Mouse (Mus musculus) liver, embryonic 14.5 days (tissue): ENCODE measurements at regions not wholly inside any gene's neighbourhood (a gene's known extent, or its start where the extent isn't known, plus 50 kb on each side); places are given as distances from the start of the nearest gene placed in this dataset.

Experiments
- ATAC-seq: fragments of 200-750 bp; cut with Nextera tagmentation; 2 replicates; pipeline ENCODE4 v1.8.0; 2017; ENCODE audit warnings: moderate number of reproducible peaks, mild to moderate bottlenecking, moderate library complexity; ENCODE audit not compliant: insufficient read depth
- DNase-seq, 3 experiments: peaks; one replicate each; pipeline ENCODE4 v3.0.0-alpha.2; 2012 to 2013; ENCODE audit warnings: low read depth in 3 of 3, low spot score in 3 of 3
- H3K27ac ChIP-seq: fragments of 300-500 bp; sonication (generic); 2 replicates; pipeline ENCODE4 v1.5.1; 2014; ENCODE audit warnings: moderate library complexity, mild to moderate bottlenecking, control low read depth, inconsistent platforms
- H3K27me3 ChIP-seq: fragments of 300-500 bp; sonication (generic); 2 replicates; pipeline ENCODE4 v1.6.1; 2014; ENCODE audit warnings: mild to moderate bottlenecking, low read length, moderate library complexity; ENCODE audit not compliant: control insufficient read depth, insufficient read depth
- H3K36me3 ChIP-seq: fragments of 300-500 bp; sonication (generic); replicated peaks from 2 replicates; pipeline ENCODE4 v1.6.1; 2014; ENCODE audit warnings: low read depth; ENCODE audit not compliant: control insufficient read depth, insufficient read depth
- H3K4me1 ChIP-seq, 2 experiments: fragments of 200-500 bp in 1 of 2; fragments of 300-500 bp in 1 of 2; sonication (generic) in 1 of 2; replicated peaks; 2 replicates each; pipeline ENCODE4 v1.6.1; 2012 to 2014; ENCODE audit warnings: antibody characterized with exemption in 1 of 2, inconsistent platforms in 1 of 2, low read length in 1 of 2; ENCODE audit not compliant: control insufficient read depth in 2 of 2, insufficient read depth in 2 of 2
- H3K4me2 ChIP-seq: fragments of 300-500 bp; sonication (generic); 2 replicates; pipeline ENCODE4 v1.6.1; 2014; ENCODE audit warnings: low read depth, mild to moderate bottlenecking, control low read depth, moderate library complexity
- H3K4me3 ChIP-seq, 2 experiments: fragments of 200-500 bp in 1 of 2; fragments of 300-500 bp in 1 of 2; sonication (generic) in 1 of 2; 2 replicates each; pipeline ENCODE4 v1.5.1; 2012 to 2014; ENCODE audit warnings: low read depth in 2 of 2, low read length in 2 of 2, mild to moderate bottlenecking in 2 of 2, control low read depth in 1 of 2, inconsistent platforms in 1 of 2, moderate library complexity in 1 of 2; ENCODE audit not compliant: insufficient read depth in 1 of 2
- H3K9ac ChIP-seq: fragments of 300-500 bp; sonication (generic); replicated peaks from 2 replicates; pipeline ENCODE4 v1.6.1; 2014; ENCODE audit warnings: mild to moderate bottlenecking, control low read depth, moderate library complexity
- H3K9me3 ChIP-seq: fragments of 300-500 bp; sonication (generic); 2 replicates; pipeline ENCODE4 v1.6.1; 2016; ENCODE audit warnings: low read length, mixed read lengths; ENCODE audit not compliant: control insufficient read depth
- CTCF ChIP-seq: IDR thresholded peaks from 2 replicates; pipeline ENCODE4 v1.5.1; 2016; ENCODE audit warnings: antibody characterized with exemption, low read depth, control low read depth
- EP300 ChIP-seq: IDR thresholded peaks from 2 replicates; pipeline ENCODE4 v1.6.1; 2016; ENCODE audit warnings: antibody characterized with exemption, low read depth
- WGBS: fragments of 180-500 bp; shearing (Covaris S2); extraction: QIAGEN DNeasy Blood & Tissue Kit; methylation state at CpG from one replicate; pipeline ENCODE4 v1.1.7; 2014; ENCODE audit not compliant: insufficient replicate concordance; 5-methylcytosine and 5-hydroxymethylcytosine counted together

GRCm38 (mm10) chr1:190388853-190389252 is 218.3 kb upstream of the Prox1 start:
- Histone ChIP-seq H3K4me1 (no peaks in the 10 kb centered on the region), H3K9ac (no peak overlapping the region), H3K4me3 (no peak overlapping the region), H3K4me2 (no peak overlapping the region), H3K36me3 (no peaks in the 10 kb centered on the region), H3K27ac (no peak overlapping the region), H3K9me3 (no peaks in the 10 kb centered on the region), H3K27me3 (no peaks in the 10 kb centered on the region)
- WGBS: 49% methylated on average over 4 of the region's 4 CpGs
- ATAC-seq (no peak), DNase-seq (no peak)
- TF ChIP-seq CTCF: no peak
- no peak for TF ChIP-seq EP300

- Histone ChIP-seq H3K36me3 (no peaks in the 10 kb centered on the region), H3K9me3 (no peaks in the 10 kb centered on the region), H3K9ac (no peak overlapping the region), H3K27me3 (no peaks in the 10 kb centered on the region), H3K4me2 (no peak overlapping the region), H3K27ac (no peak overlapping the region), H3K4me1 (no peaks in the 10 kb centered on the region), H3K4me3 (no peak overlapping the region)
- ATAC-seq (no peak), DNase-seq (no peak)
- 71% methylated on average over 12 of the region's 12 CpGs for WGBS
- TF ChIP-seq EP300 (no peak), CTCF (no peak)
These were observed 214.0 kb upstream of the Prox1 start for GRCm38 (mm10) chr1:190384555-190384954.

GRCm38 (mm10) chr1:190383256-190383838 is 212.8 kb upstream of the Prox1 start:
- DNase-seq (no peak), ATAC-seq (no peak)
- Histone ChIP-seq H3K9ac (no peak overlapping the region), H3K36me3 (no peaks in the 10 kb centered on the region), H3K27me3 (no peaks in the 10 kb centered on the region), H3K27ac (no peak overlapping the region), H3K4me2 (no peak overlapping the region), H3K9me3 (no peaks in the 10 kb centered on the region), H3K4me3 (no peak overlapping the region), H3K4me1 (no peaks in the 10 kb centered on the region)
- TF ChIP-seq EP300 (no peak), CTCF (no peak)
- 52% methylated on average over 10 of the region's 10 CpGs for WGBS

GRCm38 (mm10) chr1:190380151-190380550 is 209.6 kb upstream of the Prox1 start:
- Histone ChIP-seq H3K27me3 (no peaks in the 10 kb centered on the region), H3K4me1 (no peaks in the 10 kb centered on the region), H3K27ac (no peak overlapping the region), H3K4me3 (no peak overlapping the region), H3K4me2 (no peak overlapping the region), H3K36me3 (no peaks in the 10 kb centered on the region), H3K9ac (no peak overlapping the region), H3K9me3 (no peaks in the 10 kb centered on the region)
- 43% methylated on average over 9 of the region's 10 CpGs for WGBS
- TF ChIP-seq EP300 (no peak), CTCF (no peak)
- no peak for ATAC-seq
- no peak for DNase-seq

- Histone ChIP-seq H3K27ac (no peak overlapping the region), H3K9ac (no peak overlapping the region), H3K9me3 (no peaks in the 10 kb centered on the region), H3K4me2 (no peak overlapping the region), H3K4me1 (peaks cover 0 to 4% of the 10 kb centered on the region in 2 experiments; a peak in 1 of 4 replicates), H3K36me3 (no peaks in the 10 kb centered on the region), H3K4me3 (no peak overlapping the region), H3K27me3 (no peaks in the 10 kb centered on the region)
- TF ChIP-seq EP300 (no peak), CTCF (no peak)
- 59% methylated on average over 22 of the region's 22 CpGs for WGBS
- ATAC-seq (no peak), DNase-seq (no peak)
These were observed 204.8 kb upstream of the Prox1 start for GRCm38 (mm10) chr1:190375160-190375880.
